Mouse (Mus musculus) limb, embryonic 11.5 days (tissue): ENCODE measurements around the gene Tmem150c. TPM values are rescaled to one million over a fixed set of nuclear protein-coding genes. Genes with fewer than 3 reads are reported as not detected.

Experiments used
- ATAC-seq: fragments of 200-750 bp; cut with Nextera tagmentation; 2 replicates; pipeline ENCODE4 v1.8.0; 2017; ENCODE audit warnings: low read depth; ENCODE audit not compliant: insufficient number of reproducible peaks, low FRiP score, low TSS enrichment
- DNase-seq: peaks from one replicate; pipeline ENCODE4 v3.0.0-alpha.2; 2015; ENCODE audit warnings: low spot score
- H3K27ac ChIP-seq: fragments of 300-500 bp; sonication (generic); replicated peaks from 2 replicates; pipeline ENCODE4 v1.5.1; 2014; ENCODE audit warnings: low read depth, mild to moderate bottlenecking, low read length
- H3K27me3 ChIP-seq: fragments of 300-500 bp; sonication (generic); 2 replicates; pipeline ENCODE4 v1.6.1; 2014; ENCODE audit warnings: mild to moderate bottlenecking, low read length, mixed read lengths; ENCODE audit not compliant: control insufficient read depth, insufficient read depth
- H3K36me3 ChIP-seq: fragments of 300-500 bp; sonication (generic); 2 replicates; pipeline ENCODE4 v1.6.1; 2014; ENCODE audit warnings: mild to moderate bottlenecking, low read length, moderate library complexity, mixed read lengths; ENCODE audit not compliant: control insufficient read depth, insufficient read depth
- H3K4me1 ChIP-seq: fragments of 300-500 bp; sonication (generic); 2 replicates; pipeline ENCODE4 v1.6.1; 2014; ENCODE audit warnings: low read length, mixed read lengths; ENCODE audit not compliant: control insufficient read depth, insufficient read depth
- H3K4me2 ChIP-seq: fragments of 300-500 bp; sonication (generic); 2 replicates; pipeline ENCODE4 v1.6.1; 2014; ENCODE audit warnings: low read depth, mild to moderate bottlenecking, moderate library complexity; ENCODE audit not compliant: severe bottlenecking
- H3K4me3 ChIP-seq: fragments of 300-500 bp; sonication (generic); 2 replicates; pipeline ENCODE4 v1.5.1; 2014; ENCODE audit warnings: low read depth, low read length
- H3K9ac ChIP-seq: fragments of 300-500 bp; sonication (generic); 2 replicates; pipeline ENCODE4 v1.6.1; 2014; ENCODE audit warnings: mild to moderate bottlenecking, low read length
- H3K9me3 ChIP-seq: fragments of 300-500 bp; sonication (generic); 2 replicates; pipeline ENCODE4 v1.6.1; 2016; ENCODE audit warnings: low read length; ENCODE audit not compliant: control insufficient read depth
- WGBS: fragments of 180-500 bp; shearing (Covaris S2); extraction: QIAGEN DNeasy Blood & Tissue Kit; methylation state at CpG from one replicate; pipeline ENCODE4 v1.1.7; 2014; 5-methylcytosine and 5-hydroxymethylcytosine counted together
- polyA plus RNA-seq: library from polyadenylated mRNA; unstranded; fragments of >200 nt; fragmentation: Nextera tagmentation; extraction: Ambion mirVana; gene quantifications from 2 replicates; pipeline ENCODE4 v1.2.1, GENCODE M21; 2014

The Tmem150c gene
- polyA plus RNA-seq, 1 experiment from 2014 or later: 0.40 TPM

GRCm38 (mm10) chr5:100032646-100033045 is 127.0 kb downstream of the Tmem150c start:
- Histone ChIP-seq H3K36me3 (peaks cover 10% of the 10 kb centered on the region), H3K27ac (no peak overlapping the region), H3K27me3 (no peaks in the 10 kb centered on the region), H3K9ac (no peak overlapping the region), H3K4me3 (no peak overlapping the region), H3K4me1 (peaks cover 2% of the 10 kb centered on the region; the same call in 1 of the 2 replicates), H3K9me3 (no peaks in the 10 kb centered on the region), H3K4me2 (no peak overlapping the region)
- ATAC-seq: no peak
- DNase-seq: no peak
- 80% methylated on average over 3 of the region's 3 CpGs for WGBS

- Histone ChIP-seq H3K9ac (no peak overlapping the region), H3K9me3 (no peaks in the 10 kb centered on the region), H3K27ac (no peak overlapping the region), H3K27me3 (no peaks in the 10 kb centered on the region), H3K4me3 (no peak overlapping the region), H3K36me3 (peaks cover 10% of the 10 kb centered on the region), H3K4me1 (peaks cover 2% of the 10 kb centered on the region; the same call in 1 of the 2 replicates), H3K4me2 (no peak overlapping the region)
- WGBS: 77% methylated on average over 2 of the region's 2 CpGs
- ATAC-seq (no peak), DNase-seq (peak; percentile 45)
These were observed 127.5 kb downstream of the Tmem150c start for GRCm38 (mm10) chr5:100032107-100032506.

- H3K4me2 ChIP-seq: no peak overlapping the region
- H3K27me3 ChIP-seq: no peaks in the 10 kb centered on the region
- no peak overlapping the region for H3K9ac ChIP-seq
- peaks cover 4% of the 10 kb centered on the region for H3K36me3 ChIP-seq
- no peaks in the 10 kb centered on the region for H3K9me3 ChIP-seq
- no peak overlapping the region for H3K27ac ChIP-seq
- 67% methylated on average over 6 of the region's 6 CpGs for WGBS
- no peak for DNase-seq
- no peaks in the 10 kb centered on the region for H3K4me1 ChIP-seq
- H3K4me3 ChIP-seq: no peak overlapping the region
- ATAC-seq: peak; percentile 48; the same call in 1 of the 2 replicates
These were observed 129.5 kb downstream of the Tmem150c start for GRCm38 (mm10) chr5:100030069-100030468.

Other genes with a start within 250 kb of the Tmem150c start
- 294 and 310 TPM in 2 replicates for gene Hnrnpd, start 180.9 kb downstream of the Tmem150c start, polyA plus RNA-seq
- gene 4930524J08Rik, start 180.7 kb downstream of the Tmem150c start, polyA plus RNA-seq: 2.3 and 3.4 TPM in 2 replicates
- gene Hnrnpdl, start 120.1 kb downstream of the Tmem150c start, polyA plus RNA-seq: 254 and 268 TPM in 2 replicates
- 57.4 and 58.7 TPM in 2 replicates for gene Enoph1, start 119.8 kb downstream of the Tmem150c start, polyA plus RNA-seq